Mouse (Mus musculus): Measurements from ENCODE around the gene Tnrc6b.

GRCm38 (mm10) chr15:80892341-80892740, 181.2 kb downstream of the Tnrc6b start:
- TF ChIP-seq CTCF (IDR thresholded peaks at IDR 0.05; ENCODE audit: low read depth, low read length) (no peak), GATA1 (IDR thresholded peaks at IDR 0.05; ENCODE audit: borderline replicate concordance, low read length) (no peak), TAL1 (conservative IDR thresholded peaks at IDR 0.05; ENCODE audit: low read depth, low read length) (no peak), POLR2AphosphoS5 (IDR thresholded peaks at IDR 0.05; ENCODE audit: insufficient replicate concordance, low read depth, low read length) (no peak), GATA2 (IDR thresholded peaks at IDR 0.05; ENCODE audit: borderline replicate concordance, low read depth, low read length) (no peak)
